Mouse (Mus musculus) right cerebral cortex, adult 18-20 months (tissue): Measurements from ENCODE around the gene Sqor.

ENCODE experiments used
- DNase-seq: peaks from one replicate; pipeline ENCODE4 v3.0.0; 2022; ENCODE audit warnings: mixed read lengths

Sqor gene

DNA sequence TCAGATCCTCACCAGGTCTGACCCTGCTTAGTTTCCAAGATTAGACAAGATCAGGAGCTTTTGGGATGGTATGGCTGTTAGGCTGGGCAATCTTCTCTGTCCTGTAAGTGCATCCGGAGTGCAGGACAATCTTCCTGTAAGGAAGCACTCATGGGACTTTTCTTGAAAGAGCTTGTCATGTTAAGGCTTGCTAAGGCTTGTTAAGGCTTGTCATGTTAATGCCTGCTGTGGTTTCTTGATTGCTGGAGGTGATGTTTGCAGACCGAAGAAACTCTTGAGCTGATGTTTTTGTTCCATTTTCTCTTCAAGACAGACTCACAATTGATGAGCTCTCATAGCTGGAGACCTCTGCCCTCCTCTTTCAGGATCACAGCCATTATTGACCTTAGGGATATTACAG is 21.1 kb downstream of the Sqor start:
- no peak for DNase-seq

DNA sequence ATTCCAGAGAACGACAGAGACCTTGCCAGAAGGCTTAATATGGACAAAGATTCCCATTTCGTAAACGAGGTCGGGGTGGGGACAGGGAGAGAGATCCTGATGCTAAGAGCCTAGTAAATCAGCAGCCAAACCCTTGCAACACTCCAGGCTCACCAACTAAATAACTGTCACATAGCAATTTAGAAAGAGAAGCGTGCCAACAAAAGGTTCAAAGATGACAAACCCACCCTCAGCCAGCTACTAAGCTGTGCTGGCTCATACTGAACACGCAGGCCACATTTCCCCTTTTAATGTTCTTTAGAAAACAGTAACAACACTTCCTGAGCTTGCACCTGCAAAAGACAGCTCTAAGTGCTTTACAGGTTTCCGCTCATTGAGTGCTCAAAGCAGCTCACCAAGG is 24.3 kb downstream of the Sqor start:
- DNase-seq, result no peak

DNA sequence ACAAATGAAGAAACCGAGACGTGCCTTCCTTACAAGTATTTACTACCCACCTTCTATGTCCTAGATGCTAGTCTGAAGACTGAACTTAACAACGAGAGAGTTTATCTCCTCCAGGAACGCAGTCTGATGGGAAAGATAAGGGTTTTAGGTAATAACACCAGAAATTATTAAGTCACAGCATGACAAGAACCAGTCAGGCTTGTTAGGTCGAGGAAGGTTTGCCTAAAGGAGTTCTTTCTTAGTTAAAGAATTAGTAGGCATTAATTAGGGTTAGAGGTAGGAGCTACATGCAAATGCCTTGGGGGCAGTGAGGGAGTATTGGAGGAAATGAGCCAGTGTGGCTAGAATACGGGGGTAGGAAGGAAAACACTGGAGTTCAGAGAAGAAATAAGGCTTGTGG is 24.7 kb downstream of the Sqor start:
- DNase-seq, result no peak

DNA sequence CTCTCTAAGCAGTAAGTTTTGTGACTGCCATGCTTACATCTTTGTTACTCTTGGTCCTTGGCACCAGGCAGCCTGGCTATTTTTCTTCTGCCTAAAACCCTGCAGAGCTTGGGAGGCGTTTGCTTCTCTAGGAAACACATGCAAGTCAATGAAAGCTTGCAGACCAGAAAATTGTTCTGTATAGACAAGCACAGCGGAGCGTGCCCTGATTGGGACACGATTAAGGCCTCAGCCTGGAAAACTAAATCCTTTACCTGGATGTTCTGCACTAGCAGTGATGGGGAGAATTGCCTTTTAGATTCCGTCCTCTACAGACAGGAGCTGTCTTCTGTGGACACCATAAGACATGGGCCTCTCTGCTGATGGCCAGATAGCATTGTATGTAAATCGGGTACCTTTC is 39.4 kb downstream of the Sqor start:
- DNase-seq, result no peak

DNA sequence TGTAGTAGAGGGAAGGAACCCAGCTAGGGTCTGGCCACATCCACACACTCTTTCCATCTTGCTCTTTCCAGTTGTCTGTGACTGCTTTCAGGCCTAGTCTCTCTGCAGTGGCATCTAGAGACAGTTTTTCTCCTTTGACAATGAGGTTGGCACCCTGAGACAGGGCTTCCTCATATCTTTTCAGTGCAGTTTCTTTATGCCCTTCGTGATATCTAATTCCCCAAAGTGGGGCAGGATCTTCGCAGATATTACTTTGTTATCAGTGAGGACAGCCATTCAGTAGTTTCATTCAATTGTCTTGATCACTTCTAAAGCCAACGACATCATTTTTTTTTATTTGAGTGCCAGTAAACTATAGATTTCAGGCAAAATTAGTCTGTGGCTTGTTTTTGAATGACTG is 41.0 kb downstream of the Sqor start:
- DNase-seq, result no peak

DNA sequence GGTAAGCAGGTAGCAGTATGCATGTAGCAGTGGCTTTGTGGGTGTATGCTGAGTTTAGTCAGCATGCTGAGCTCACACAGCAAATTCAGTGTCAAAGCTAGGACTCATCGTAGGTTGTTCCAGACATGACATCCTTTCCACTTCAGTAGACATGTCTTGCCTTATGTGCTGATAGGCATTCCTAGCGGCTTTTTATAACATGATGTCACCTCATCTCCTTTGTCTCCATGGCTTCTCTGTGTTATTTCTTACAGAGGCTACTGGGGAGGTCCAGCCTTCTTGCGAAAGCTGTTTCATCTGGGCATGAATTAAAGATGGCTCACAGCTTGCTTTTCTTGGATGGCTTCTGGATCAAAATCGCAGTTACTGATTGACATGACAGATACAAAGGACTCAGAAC is 44.0 kb downstream of the Sqor start:
- DNase-seq, result no peak

DNA sequence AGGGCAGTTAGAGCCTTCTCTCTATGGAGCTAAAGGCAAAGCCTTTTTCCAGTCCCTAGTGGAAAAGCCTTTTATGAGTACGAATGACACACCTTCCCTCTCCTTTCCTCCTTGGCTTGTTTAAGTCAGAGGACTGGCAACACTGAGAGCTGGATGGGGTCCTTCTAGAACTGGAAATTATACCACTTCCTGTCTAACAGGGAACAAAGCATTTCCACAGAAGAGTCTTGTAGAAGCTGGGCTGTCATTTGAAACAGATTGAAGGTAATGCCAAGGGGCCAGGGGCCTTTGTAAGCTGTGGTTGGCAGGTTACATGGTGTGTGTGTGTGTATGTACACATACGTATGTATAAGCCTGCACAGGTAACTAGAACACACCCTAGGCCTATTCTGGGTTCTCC is 51.9 kb downstream of the Sqor start:
- no peak for DNase-seq

DNA sequence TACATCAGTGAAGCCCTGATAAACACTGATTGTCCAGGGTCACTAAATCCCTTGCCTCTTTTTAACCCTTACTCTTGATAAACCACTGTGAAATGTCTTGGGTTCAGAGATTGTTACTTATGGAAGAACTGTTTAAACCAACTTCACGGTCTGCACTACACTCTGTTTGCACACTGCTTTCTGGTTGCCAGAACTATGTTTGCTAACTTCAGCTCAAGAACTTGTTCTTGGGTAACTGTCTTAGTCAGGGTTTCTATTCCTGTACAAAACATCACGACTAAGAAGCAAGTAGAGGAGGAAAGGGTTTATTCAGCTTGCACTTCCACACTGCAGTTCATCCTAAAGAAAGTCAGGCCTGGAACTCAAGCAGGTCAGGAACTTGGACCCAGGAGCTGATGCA is 56.2 kb downstream of the Sqor start:
- DNase-seq, result no peak

DNA sequence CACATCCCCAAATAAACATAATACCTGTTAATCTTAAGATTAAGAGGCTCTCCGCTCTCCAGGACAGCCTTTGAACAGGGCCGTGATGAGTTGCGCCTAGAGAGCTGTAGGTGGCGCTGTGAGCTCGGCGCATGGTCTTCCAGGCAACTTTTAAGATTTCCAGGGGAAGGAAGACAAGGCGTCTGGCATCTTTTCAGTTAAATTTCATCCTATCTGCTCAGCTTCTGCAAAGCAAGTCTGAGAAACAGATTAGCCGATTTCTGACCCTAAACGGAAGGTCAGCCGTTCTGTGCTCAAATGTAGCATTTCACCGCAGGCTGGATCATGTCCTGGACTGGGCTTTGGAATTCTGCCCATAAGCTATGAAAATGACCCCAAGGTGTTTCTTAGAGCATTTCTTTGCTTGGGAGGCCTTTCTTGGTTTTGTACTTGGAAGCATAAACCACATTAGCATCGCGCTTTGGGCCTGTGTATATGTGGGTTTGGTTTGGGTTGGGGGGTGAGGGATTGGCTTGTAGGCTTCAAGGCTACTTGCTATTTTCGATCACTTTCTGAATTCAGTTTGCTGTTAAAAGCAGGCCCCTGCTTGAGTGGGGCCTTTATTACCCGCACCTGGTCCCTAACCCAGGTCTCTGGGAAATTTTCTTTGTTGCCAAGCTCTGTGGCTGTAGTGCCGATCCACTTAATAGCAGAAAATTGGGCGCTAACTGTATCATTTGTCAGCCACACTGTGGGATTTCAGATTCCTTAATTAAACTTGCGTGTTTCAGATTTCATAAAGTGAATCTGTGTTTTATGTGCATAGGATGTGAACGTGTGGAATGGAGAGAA is 60.6 kb downstream of the Sqor start:
- peak; percentile 41 for DNase-seq

DNA sequence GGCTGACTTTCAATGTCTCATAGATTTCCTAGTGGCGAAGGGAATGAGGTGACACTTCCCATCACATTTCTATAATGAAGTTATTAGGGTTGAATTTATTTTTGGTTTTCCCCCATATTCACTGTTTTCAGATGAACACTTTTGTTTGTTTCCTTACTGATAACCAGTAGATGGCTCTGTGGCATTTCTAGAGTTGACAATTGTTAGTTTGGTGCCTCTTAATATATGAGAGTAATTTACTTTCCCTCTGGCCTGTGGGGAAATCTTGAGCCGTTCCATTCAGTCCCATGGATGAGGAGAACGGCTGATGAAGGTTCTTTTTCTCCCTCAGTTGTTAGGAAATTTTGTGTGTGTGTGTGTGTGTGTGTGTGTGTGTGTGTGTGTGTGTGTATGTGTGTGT is 61.3 kb downstream of the Sqor start:
- no peak for DNase-seq

DNA sequence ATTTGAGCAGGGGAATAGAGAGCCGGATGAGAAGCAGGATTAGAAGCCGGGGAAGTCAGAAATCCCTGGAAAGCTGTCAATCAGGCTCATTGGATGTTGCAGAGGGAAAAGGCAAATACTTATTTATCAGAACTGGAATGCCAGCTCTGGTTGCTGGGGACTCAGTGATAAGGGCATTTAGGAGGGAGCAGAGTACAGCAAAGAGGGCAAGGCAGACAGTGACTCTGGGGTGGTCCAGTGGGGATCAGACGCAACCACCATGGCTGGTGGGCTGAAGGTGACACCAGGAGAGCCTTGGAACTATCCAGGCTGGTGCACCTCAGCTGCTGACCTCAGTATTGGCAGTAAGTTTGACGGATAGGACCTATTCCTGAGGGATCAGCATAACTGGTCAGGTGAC is 89.6 kb downstream of the Sqor start:
- no peak for DNase-seq

DNA sequence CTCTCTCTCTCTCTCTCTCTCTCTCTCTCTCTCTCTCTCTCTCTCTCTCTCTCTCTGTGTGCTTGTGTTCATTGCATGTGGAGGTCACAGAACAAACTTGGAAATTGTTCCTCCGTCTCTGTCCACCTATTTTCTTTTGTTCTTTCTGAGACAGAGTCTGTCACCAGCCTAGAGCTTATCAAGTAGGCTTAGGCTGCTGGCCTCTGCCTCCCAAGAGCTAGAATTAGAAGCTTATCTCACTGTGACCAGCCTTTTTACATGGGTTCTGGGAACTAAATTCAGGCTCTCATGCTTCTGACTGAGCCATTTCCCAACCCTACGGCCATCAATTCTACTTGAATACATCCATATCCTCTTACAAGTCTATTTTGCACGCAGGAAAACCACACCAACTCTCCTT is 90.3 kb downstream of the Sqor start:
- DNase-seq, result no peak
